Mouse (Mus musculus): ENCODE data around the gene Foxp1. TPM values are rescaled to one million over a fixed set of nuclear protein-coding genes. Genes with fewer than 3 reads are reported as not detected.

Foxp1 gene
- polyA plus RNA-seq, 1 experiment = 76.1 TPM

DNA sequence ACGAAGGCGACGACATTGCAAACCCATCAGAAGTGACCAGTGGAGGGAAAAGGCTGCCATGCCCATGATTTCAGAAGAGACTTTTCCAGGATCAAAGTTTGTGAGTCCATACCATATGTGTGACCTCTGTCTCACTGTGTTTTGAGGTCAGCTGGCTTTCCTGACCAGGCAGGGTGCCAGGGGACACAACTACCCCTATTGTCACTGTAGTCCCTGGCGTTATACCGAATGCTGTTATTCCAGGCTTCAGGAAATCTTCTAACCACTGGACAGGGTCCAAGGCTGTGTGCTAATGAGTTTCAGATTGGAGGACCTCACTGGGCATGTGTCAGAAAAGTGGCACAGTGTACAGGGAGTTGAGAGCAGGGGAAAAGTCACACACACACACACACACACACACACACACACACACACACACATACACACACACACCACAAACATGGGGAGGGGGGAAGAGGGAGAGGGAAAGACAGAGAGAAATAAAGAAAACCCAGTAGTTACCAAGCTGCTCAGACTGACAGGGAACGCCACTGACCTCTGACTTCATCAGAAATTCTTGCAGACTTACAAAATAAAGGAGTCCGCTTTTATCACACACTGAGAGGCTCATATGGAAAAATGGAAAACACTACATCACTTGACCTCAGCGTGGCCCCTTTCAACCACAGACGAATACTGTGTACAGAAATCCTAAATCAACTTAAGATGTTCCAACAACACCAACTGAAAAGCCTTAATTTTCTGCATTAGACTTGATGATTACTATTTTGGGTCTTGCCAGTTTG lies 456.8 kb downstream of the Foxp1 start:
- no peaks in the 10 kb centered on the region for H3K9me3 ChIP-seq
- H3K36me3 ChIP-seq (replicated peaks; ENCODE audit: low read length) = peaks cover 40% of the 10 kb centered on the region
- no peak for TF ChIP-seq FLI1 (IDR thresholded peaks at IDR 0.05; ENCODE audit: low read length)
- no peak for TF ChIP-seq GATA1 (IDR thresholded peaks at IDR 0.05; ENCODE audit: borderline replicate concordance, low read length)
- no peaks in the 10 kb centered on the region for H3K27me3 ChIP-seq (replicated peaks)
- no peak overlapping the region for H3K4me3 ChIP-seq (replicated peaks)
- peaks cover 26% of the 10 kb centered on the region for H3K4me1 ChIP-seq

DNA sequence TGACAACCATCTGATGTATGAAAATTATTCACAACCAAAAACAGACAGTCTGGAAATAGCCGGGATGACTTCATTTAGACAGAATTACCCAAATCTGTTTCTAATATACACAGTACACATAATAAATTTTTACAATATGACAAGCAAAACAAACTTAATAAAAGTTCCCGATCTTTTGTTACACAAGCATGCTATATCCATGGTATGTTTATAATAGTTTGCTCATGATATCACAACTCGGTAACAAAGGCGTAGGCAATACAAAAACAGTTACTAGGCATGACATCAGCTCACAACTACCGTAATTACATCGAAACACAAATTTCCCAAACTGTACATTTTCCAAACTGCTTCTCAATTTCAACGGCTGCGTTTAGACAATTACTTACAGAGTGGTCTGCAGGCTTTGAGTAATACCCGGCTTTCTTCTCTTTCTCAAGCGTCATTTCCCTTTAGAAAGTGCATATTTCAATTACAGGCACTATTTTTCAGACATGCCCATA lies 458.5 kb downstream of the Foxp1 start:
- H3K9me3 ChIP-seq = no peaks in the 10 kb centered on the region
- H3K27me3 ChIP-seq (replicated peaks) = no peaks in the 10 kb centered on the region
- H3K4me1 ChIP-seq = peaks cover 22% of the 10 kb centered on the region
- no peak overlapping the region for H3K4me3 ChIP-seq (replicated peaks)
- H3K36me3 ChIP-seq (replicated peaks; ENCODE audit: low read length) = peaks cover 25% of the 10 kb centered on the region
- TF ChIP-seq GATA1 (IDR thresholded peaks at IDR 0.05; ENCODE audit: borderline replicate concordance, low read length) (no peak), FLI1 (IDR thresholded peaks at IDR 0.05; ENCODE audit: low read length) (no peak)

DNA sequence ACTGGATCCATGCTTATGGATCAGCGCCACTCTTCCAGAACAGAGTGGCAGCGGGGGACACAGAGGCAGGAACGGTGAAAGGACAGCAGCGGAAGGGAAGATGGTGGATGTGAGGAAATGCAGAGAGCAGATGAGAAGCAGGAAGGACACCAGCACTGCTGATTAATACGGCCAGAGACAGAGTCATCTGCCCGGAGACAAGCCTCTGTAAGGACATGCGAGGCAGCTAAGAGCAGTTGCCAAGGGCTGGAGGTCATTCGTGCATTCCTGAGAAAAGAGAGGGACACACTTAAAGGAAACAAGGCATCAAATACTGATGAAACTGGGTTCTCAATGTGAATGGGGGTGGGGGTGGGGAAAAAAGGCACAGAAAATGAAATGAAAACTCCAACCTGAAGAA lies 459.6 kb downstream of the Foxp1 start:
- H3K9me3 ChIP-seq = no peaks in the 10 kb centered on the region
- TF ChIP-seq FLI1 (IDR thresholded peaks at IDR 0.05; ENCODE audit: low read length) (no peak), GATA1 (IDR thresholded peaks at IDR 0.05; ENCODE audit: borderline replicate concordance, low read length) (no peak)
- H3K27me3 ChIP-seq (replicated peaks) = no peaks in the 10 kb centered on the region
- no peak overlapping the region for H3K4me3 ChIP-seq (replicated peaks)
- H3K4me1 ChIP-seq = peaks cover 22% of the 10 kb centered on the region
- H3K36me3 ChIP-seq (replicated peaks; ENCODE audit: low read length) = peaks cover 16% of the 10 kb centered on the region

DNA sequence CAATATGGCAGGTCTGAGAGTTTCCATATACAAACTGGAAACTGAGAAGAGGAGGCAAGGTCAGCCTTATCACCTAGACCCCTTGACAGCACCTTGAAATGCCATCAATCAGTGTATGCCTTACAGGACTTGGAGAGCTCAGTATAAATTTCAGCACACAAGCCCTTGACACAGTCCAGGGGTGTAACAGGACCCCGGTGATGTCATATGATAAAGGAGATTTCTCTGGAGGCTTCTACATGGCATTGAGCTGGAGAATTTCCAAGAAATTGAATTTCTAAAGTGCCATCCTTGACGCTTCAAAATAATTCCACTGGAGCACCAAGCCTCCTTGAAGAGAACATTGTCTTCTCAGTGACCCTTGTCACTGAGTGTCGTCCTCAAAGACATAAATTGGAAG lies 463.8 kb downstream of the Foxp1 start:
- Histone ChIP-seq H3K4me1 (peaks cover 24% of the 10 kb centered on the region), H3K36me3 (replicated peaks; ENCODE audit: low read length) (peaks cover 5% of the 10 kb centered on the region), H3K9me3 (no peaks in the 10 kb centered on the region), H3K4me3 (replicated peaks) (no peak overlapping the region), H3K27me3 (replicated peaks) (no peaks in the 10 kb centered on the region)
- TF ChIP-seq GATA1 (IDR thresholded peaks at IDR 0.05; ENCODE audit: borderline replicate concordance, low read length) (no peak), FLI1 (IDR thresholded peaks at IDR 0.05; ENCODE audit: low read length) (no peak)

DNA sequence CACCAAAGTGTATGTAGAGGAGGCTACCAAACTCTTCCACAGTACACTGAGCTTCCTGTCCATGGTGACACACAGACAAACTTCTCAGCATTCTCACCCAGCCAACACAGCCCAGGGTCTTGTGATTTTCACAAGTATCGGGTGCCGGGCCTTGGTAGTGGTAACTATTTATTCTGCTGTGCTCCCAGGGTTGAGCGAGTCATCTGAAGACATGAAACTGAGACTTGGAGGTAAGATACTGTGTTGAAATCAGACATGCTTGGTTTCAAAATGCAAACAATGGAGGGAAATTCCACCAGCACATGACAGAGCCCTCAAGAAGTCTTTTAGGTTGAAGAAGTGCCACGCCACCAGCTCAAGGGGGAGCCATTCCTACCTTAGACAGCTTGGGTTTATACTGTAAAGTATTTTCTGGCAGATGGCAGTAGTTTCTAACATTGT lies 465.4 kb downstream of the Foxp1 start:
- TF ChIP-seq GATA1 (IDR thresholded peaks at IDR 0.05; ENCODE audit: borderline replicate concordance, low read length) = no peak
- TF ChIP-seq FLI1 (IDR thresholded peaks at IDR 0.05; ENCODE audit: low read length) = no peak

DNA sequence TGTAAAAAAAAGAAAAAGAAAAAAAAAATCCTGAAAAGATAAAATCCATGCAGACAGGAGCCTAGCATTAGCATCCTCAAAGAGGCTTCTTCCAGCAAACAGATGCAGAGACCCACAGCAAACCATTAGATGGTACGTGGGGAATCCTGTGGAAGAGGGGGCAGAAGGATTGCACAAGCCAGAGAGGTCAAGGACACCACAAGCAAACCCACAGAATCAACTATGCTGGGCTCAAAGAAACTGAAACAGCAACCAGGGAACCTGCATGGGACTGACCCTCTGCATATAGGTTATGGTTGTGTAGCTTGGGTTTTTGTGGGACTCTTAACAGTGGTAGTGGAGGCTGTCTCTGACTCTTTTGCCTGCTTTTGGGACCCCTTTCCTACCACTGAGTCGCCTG lies 466.1 kb downstream of the Foxp1 start:
- no peak overlapping the region for H3K4me3 ChIP-seq (replicated peaks)
- no peaks in the 10 kb centered on the region for H3K9me3 ChIP-seq
- H3K27me3 ChIP-seq (replicated peaks) = no peaks in the 10 kb centered on the region
- H3K36me3 ChIP-seq (replicated peaks; ENCODE audit: low read length) = no peaks in the 10 kb centered on the region
- H3K4me1 ChIP-seq = peaks cover 15% of the 10 kb centered on the region
- TF ChIP-seq FLI1 (IDR thresholded peaks at IDR 0.05; ENCODE audit: low read length) (no peak), GATA1 (IDR thresholded peaks at IDR 0.05; ENCODE audit: borderline replicate concordance, low read length) (no peak)

More for the DNA sequence above, 465.4 kb downstream of the Foxp1 start:
- no peak overlapping the region for H3K4me3 ChIP-seq (replicated peaks)
- peaks cover 15% of the 10 kb centered on the region for H3K4me1 ChIP-seq
- H3K9me3 ChIP-seq = no peaks in the 10 kb centered on the region
- no peaks in the 10 kb centered on the region for H3K27me3 ChIP-seq (replicated peaks)
- no peaks in the 10 kb centered on the region for H3K36me3 ChIP-seq (replicated peaks; ENCODE audit: low read length)

DNA sequence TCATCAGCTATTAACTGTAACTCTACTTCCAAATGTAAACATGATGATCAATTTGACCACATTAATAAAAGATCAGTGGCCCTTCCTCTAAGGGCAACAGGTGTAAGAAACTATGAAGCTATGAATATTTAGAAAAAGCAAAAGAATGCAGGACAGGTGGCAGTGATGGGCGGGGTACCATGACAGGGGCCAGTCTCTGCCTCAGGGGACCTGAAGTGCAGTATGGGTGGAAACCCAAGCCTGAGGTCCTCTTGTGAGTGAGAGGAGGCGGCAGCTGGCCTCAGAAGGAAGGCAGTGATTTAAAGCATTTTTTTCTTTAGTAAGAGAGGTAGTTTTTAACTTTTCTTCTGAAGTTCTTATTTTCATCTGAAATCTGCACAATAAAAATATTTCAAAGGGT lies 468.5 kb downstream of the Foxp1 start:
- Histone ChIP-seq H3K9me3 (no peaks in the 10 kb centered on the region), H3K4me3 (replicated peaks) (no peak overlapping the region), H3K27me3 (replicated peaks) (no peaks in the 10 kb centered on the region), H3K4me1 (peaks cover 17% of the 10 kb centered on the region), H3K36me3 (replicated peaks; ENCODE audit: low read length) (no peaks in the 10 kb centered on the region)
- TF ChIP-seq GATA1 (IDR thresholded peaks at IDR 0.05; ENCODE audit: borderline replicate concordance, low read length) (no peak), FLI1 (IDR thresholded peaks at IDR 0.05; ENCODE audit: low read length) (no peak)

DNA sequence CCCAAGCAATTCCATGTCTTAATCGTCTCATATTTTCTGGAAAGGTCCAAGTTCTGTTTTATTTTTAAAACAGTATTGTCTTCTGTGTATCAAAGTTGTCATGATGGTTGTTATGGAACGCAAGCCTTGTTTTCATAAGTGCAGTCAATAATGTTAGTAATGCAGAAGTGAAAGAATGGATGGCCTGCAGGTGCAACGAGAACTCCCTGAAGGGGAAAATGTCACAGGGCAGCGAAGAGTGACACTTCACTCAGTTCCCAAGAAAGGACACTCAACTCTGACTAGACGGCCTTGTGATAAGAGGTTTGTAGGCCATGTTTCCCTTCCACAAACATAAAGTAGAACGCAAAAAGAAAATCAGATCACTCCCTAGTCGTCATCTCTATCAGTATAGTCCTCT lies 469.4 kb downstream of the Foxp1 start:
- no peak overlapping the region for H3K4me3 ChIP-seq (replicated peaks)
- TF ChIP-seq FLI1 (IDR thresholded peaks at IDR 0.05; ENCODE audit: low read length) (no peak), GATA1 (IDR thresholded peaks at IDR 0.05; ENCODE audit: borderline replicate concordance, low read length) (no peak)
- no peaks in the 10 kb centered on the region for H3K27me3 ChIP-seq (replicated peaks)
- no peaks in the 10 kb centered on the region for H3K36me3 ChIP-seq (replicated peaks; ENCODE audit: low read length)
- H3K4me1 ChIP-seq = peaks cover 17% of the 10 kb centered on the region
- no peaks in the 10 kb centered on the region for H3K9me3 ChIP-seq

DNA sequence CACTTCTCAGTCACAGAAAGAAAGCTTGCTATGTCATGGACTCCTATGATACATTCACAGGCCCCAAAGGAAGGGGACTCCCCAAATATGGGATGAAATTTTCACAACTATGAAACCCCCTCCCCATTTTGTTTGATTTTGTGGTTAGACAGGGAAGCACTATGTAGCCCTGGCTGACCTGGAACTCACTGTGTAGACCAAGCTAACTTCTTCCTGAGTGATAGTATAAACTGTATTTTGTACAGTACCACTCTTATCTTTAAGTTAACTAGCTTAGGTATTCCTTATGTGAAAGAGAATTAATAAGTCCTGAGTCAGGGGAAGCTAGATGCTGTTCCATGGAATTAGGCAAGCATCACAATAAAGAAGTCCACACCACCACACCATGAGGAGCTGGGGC lies 470.8 kb downstream of the Foxp1 start:
- Histone ChIP-seq H3K4me3 (replicated peaks) (no peak overlapping the region), H3K36me3 (replicated peaks; ENCODE audit: low read length) (no peaks in the 10 kb centered on the region), H3K27me3 (replicated peaks) (no peaks in the 10 kb centered on the region), H3K9me3 (no peaks in the 10 kb centered on the region), H3K4me1 (peaks cover 8% of the 10 kb centered on the region)
- TF ChIP-seq GATA1 (IDR thresholded peaks at IDR 0.05; ENCODE audit: borderline replicate concordance, low read length) (no peak), FLI1 (IDR thresholded peaks at IDR 0.05; ENCODE audit: low read length) (no peak)

DNA sequence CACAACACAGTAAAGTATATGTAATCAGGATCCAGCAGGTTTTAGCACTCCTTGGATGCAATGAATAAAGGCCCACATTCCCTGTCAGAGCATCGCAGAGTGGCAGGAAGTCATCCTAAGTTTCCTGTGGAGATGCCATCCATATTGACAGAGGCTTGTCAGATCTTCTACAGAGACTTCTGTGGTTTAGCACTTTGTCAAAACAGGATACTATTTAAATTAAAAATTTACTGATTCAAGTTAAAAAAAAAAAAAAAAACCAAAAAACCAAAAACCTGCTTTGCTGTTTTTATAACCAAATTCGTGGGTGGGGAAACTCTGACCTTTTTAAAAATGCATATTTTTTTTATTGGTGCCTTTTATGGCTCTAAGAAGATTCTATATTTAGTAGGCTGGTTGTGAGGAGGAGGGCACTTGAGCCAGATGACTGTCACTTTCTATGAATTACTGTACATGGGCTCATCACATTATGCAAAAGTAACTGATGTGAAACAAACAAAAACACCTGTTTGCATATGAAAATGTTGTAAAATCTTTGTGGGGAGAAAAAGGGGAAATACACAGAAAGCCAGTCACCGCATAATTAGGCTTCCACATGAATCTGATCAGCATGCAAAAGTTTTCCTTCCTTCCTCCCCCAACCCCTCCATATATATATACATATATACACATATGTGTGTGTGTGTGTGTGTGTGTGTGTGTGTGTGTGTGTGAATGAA lies 472.1 kb downstream of the Foxp1 start:
- TF ChIP-seq GATA1 (IDR thresholded peaks at IDR 0.05; ENCODE audit: borderline replicate concordance, low read length) = no peak
- no peak for TF ChIP-seq FLI1 (IDR thresholded peaks at IDR 0.05; ENCODE audit: low read length)
- Histone ChIP-seq H3K4me1 (peaks cover 6% of the 10 kb centered on the region), H3K9me3 (no peaks in the 10 kb centered on the region), H3K4me3 (replicated peaks) (no peak overlapping the region), H3K36me3 (replicated peaks; ENCODE audit: low read length) (no peaks in the 10 kb centered on the region), H3K27me3 (replicated peaks) (no peaks in the 10 kb centered on the region)
